Mouse (Mus musculus): ENCODE results near the gene Lenep.

Lenep gene

DNA sequence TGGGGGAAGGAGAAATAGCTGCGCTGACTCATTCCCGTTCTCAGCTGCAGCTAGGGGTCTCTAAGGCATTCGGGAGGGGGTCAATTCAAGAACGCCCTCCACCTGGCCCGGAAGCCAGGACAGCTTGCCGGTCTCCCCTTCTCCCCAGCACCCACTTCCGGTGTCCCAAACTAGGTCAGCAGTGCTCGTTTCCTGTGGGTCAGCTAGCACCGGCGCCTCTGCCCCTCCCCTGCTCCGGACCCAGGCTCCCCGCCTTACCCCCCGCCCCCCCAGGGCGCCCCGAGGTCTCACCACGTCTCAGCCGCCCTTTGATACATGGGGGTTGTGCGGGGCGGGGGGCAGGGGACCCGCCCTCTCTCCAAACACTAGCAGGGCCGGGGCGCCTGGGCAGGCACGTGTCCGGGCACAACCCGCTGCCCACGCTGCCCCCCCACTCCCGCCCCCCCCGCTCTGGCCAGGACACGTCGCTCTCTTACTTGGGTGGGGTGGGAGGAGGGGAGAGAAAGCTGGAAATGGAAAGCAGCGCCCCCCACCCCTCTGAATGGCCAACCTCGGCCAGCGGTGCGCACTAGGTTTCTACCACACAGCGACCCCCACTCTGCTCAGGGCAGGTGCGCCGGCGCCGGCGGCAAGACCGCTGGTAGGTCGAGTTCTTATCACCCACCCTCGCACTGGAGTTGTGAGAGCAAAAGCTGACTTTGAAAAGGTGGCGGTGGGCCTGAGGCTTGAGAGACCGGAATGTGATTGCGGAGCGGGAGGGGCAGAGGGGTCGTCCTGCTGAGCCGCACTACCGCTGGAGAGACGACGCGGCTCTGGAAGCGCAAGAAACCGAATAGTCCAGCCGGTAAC, 10.7 kb downstream of the Lenep start:
- DNase-seq (ENCODE audit: low spot score in 2 of 2): no peak

DNA sequence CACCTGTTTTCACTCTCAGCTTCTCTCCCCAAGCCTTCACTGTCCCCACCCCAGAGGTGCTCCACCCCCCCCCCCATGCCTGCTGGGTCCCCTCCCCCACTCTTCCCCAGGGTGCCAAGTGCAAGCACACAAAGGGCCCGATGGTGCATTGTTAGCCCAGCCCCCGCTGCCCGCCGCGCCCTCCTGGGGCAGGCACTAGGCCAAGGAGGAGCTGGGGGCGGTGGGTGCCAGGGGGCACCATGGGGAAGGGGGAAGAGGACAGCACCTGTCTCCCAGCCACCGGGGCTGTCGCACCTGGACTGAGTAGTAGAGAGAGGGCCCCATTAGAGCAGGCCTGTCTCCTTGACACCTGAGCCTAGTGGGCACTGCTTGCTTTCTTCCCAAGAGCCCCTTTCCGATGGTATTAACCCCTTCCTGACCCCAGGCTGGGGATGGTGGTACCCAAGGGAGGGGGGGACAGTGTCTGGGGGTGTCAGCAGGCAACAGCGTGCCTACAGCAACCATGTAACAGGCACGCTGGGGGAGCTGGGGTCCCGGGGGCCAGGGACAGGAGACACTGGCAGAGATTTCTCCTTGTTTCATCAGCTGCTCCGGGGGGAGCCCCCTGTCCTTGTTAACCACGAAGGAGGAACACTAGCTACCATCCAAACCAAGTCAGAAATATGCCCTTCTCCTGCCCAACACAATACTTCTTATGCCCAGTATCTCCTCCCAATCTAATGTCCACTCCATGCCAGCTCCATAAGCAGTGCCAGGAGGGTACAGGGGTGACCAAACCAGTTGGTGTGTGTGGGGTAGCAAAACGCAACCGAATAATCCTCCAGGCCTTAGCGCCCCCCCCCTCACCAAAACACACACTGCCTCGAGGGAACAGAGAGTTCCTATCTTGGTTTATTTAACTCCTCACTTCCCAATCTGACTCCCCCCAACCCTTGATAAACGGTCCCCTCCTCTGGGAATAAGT, 11.6 kb downstream of the Lenep start:
- no peak for DNase-seq (ENCODE audit: low spot score in 2 of 2)

- no peak for DNase-seq (ENCODE audit: low spot score in 2 of 2)
Observed at GRCm38 (mm10) chr3:89390111-89390515, 12.5 kb downstream of the Lenep start.

GRCm38 (mm10) chr3:89388901-89389740, 13.5 kb downstream of the Lenep start:
- DNase-seq (ENCODE audit: low spot score in 2 of 2): no peak

DNA sequence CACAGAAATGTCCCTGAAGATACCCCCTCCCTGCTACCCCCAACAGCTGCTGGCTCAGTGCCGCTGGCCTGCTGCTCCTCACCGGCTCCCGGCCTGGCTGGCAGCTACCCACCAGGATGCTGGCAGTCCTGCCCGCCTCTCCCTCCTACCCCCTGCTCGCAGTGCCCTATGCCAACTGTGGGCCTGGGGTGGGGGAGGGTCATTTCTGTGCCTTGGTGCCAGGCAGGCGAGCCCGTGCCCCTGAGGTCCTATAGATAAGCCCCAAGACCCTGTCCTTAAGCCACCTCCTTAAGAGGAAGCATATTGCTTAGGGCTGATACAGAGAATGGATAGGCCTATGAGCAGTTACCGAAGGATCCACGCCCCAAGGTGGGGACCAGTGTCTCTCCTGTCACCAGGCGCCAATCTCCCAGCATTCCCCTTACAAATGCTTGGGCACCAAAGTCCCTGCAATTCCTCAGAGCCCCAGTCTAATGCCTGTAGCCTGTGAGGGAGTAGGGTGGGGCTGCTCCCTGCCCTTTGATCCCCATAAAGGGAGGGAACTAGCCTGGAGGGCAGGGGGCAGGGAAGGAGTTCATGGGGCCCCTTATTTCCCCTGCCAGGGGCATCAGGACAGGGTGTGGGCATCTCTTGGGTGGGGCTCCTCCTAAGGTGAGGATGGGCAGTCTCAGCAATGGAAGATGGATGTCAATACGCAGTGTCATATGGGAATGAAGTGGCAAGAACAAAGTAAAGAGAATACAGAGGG, 14.3 kb downstream of the Lenep start:
- DNase-seq (ENCODE audit: low spot score in 2 of 2): no peak

GRCm38 (mm10) chr3:89387632-89388031, 15.0 kb downstream of the Lenep start:
- no peak for DNase-seq (ENCODE audit: low spot score in 2 of 2)

DNA sequence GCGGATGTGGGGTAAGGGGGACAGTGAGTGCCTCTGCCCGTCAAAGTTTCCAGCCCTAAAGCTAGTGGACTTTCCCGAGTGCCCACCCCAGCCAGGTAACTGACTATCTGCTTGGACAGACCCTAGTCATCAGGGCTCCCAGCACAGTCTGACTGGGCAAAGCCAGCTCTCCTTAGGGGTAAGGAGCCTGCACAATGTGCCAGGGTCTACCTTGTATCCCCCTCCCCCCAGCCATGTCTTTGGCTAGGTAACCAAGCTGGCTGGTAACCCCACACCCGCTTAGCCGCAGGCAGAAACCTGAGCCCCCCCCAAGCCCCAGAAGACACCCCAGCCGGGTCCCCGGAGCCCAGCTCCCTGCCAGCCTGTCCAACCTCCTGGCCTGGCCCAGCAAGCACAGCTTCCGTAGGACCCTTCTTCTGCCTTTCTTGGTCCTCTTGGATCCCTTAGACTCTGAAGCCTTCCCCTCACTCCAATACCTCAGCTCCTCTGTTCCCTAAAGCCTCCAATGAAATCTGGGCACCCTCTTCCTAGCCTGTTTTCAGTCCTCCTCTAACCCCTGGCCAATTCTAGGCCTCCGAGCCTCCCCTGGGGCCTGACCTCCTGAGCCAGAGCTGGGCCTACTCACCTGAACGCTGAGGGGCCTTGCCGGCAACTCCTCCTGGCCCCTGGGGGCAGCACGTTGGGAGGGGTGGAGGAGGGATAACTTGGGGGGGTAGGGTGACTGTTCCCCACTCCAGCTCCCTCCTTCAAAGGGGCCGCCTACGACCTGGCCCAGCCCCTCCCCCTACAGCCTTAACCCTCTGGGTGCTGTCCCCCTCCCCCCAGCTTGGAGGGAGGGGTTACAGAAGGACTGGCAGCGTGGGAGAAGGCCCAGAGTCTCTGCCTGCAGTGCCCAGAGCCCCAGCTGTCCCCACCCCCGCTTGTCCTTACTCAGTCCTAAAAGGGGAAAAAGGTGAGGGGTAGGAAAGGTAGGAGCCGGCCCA, 15.9 kb downstream of the Lenep start:
- no peak for DNase-seq (ENCODE audit: low spot score in 2 of 2)

DNA sequence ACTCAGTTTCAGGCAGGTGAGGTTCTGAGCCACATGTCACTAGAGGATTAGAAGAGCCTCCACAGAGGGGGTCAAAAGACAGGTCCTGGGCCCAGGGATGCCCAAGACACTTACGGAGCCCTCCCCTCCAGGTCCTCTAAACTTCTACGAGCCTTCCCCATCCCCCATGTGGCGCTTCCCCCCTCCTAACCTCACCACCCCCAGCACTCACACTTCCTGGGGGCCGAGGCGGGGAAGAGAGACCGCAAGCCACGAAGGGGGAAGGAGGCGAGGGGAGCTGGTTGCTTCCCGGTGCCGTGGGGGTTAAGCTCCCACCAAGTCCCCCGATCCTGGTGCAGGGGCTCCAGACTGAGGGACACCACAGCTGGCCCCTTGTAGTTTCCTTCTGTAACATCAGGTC, 17.1 kb downstream of the Lenep start:
- peak in 1 of 2 experiments; percentile 56 for DNase-seq (ENCODE audit: low spot score in 2 of 2)

- DNase-seq (ENCODE audit: low spot score in 2 of 2): no peak
Observed at GRCm38 (mm10) chr3:89384331-89385076, 18.1 kb downstream of the Lenep start.

- DNase-seq (ENCODE audit: low spot score in 2 of 2): no peak
Observed at GRCm38 (mm10) chr3:89383651-89384255, 18.8 kb downstream of the Lenep start.

- DNase-seq (ENCODE audit: low spot score in 2 of 2): no peak
Observed at GRCm38 (mm10) chr3:89382950-89383349, 19.6 kb downstream of the Lenep start.

GRCm38 (mm10) chr3:89382033-89382882, 20.3 kb downstream of the Lenep start:
- no peak for DNase-seq (ENCODE audit: low spot score in 2 of 2)

DNA sequence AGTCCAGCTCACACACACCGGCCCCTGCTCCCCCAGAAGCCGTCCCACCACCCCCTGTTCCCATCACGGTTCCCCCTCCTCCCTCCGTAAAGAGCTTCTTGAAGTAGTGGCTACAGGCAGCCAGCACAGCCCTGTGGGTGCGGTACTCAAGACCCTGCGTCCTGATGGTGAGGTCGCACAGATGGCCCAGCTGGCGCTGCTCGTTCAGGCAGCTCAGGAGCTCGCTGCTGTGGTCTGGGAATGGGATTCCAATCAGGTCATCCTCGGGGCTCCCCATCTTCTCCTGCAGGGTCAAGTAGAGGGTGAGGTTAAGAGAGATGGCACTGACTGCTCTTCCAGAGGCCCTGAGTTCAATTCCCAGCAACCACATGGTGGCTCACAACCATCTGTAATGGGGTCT, 21.4 kb downstream of the Lenep start:
- no peak for DNase-seq (ENCODE audit: low spot score in 2 of 2)

DNA sequence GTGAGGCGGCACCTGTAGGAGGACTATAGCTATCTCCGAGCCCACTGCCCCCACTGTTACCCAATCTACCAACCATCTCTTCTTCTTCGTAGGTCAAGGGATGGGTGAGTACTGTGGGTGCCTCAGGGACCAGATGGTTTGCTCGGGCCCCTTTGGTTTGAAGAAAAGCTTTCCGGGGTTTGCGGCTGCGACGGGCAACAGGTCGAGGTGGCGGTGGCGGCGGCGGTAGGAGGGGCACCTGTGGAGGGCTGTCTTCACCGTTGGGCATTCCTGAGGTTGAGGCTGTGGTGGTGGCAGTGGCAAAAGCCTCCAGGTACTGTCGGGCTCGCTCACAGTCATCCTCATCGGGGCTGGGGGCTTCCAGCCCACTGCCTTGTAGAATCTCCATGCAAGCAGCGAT, 21.9 kb downstream of the Lenep start:
- no peak for DNase-seq (ENCODE audit: low spot score in 2 of 2)

- DNase-seq (ENCODE audit: low spot score in 2 of 2): no peak
Observed at GRCm38 (mm10) chr3:89380291-89380690, 22.3 kb downstream of the Lenep start.

- DNase-seq (ENCODE audit: low spot score in 2 of 2): peak in 1 of 2 experiments; percentile 59
Observed at GRCm38 (mm10) chr3:89379388-89380131, 23.0 kb downstream of the Lenep start.

Data from thymus, postnatal 10 days (tissue).